Mouse (Mus musculus) forebrain, embryonic 11.5 days (tissue): ENCODE measurements around the gene Apof. TPM values are rescaled to one million over a fixed set of nuclear protein-coding genes. Genes with fewer than 3 reads are reported as not detected.

Source experiments
- ATAC-seq: fragments of 200-750 bp; cut with Nextera tagmentation; replicated peaks from 2 replicates; pipeline ENCODE4 v1.8.0; 2017; ENCODE audit warnings: moderate TSS enrichment; ENCODE audit not compliant: low FRiP score
- DNase-seq: peaks from one replicate; pipeline ENCODE4 v3.0.0-alpha.2; 2017; ENCODE audit warnings: low spot score
- H3K27ac ChIP-seq: fragments of 300-500 bp; sonication (generic); 2 replicates; pipeline ENCODE4 v1.5.1; 2014; ENCODE audit warnings: low read depth, low read length
- H3K27me3 ChIP-seq: fragments of 300-500 bp; sonication (generic); 2 replicates; pipeline ENCODE4 v1.6.1; 2014; ENCODE audit warnings: mild to moderate bottlenecking, low read length, mixed read lengths; ENCODE audit not compliant: control insufficient read depth, insufficient read depth
- H3K36me3 ChIP-seq: fragments of 300-500 bp; sonication (generic); 2 replicates; pipeline ENCODE4 v1.6.1; 2014; ENCODE audit warnings: mild to moderate bottlenecking, low read length, moderate library complexity, mixed read lengths; ENCODE audit not compliant: control insufficient read depth, insufficient read depth
- H3K4me1 ChIP-seq: fragments of 300-500 bp; sonication (generic); replicated peaks from 2 replicates; pipeline ENCODE4 v1.6.1; 2014; ENCODE audit warnings: low read length, mixed read lengths; ENCODE audit not compliant: control insufficient read depth, insufficient read depth
- H3K4me2 ChIP-seq: fragments of 300-500 bp; sonication (generic); 2 replicates; pipeline ENCODE4 v1.6.1; 2014; ENCODE audit warnings: low read depth, mild to moderate bottlenecking, low read length, moderate library complexity, mixed read lengths; ENCODE audit not compliant: severe bottlenecking
- H3K4me3 ChIP-seq: fragments of 300-500 bp; sonication (generic); 2 replicates; pipeline ENCODE4 v1.5.1; 2014; ENCODE audit warnings: low read depth, low read length
- H3K9ac ChIP-seq: fragments of 300-500 bp; sonication (generic); 2 replicates; pipeline ENCODE4 v1.6.1; 2014; ENCODE audit warnings: low read length
- H3K9me3 ChIP-seq: fragments of 300-500 bp; sonication (generic); 2 replicates; pipeline ENCODE4 v1.6.1; 2016; ENCODE audit warnings: low read length, mixed read lengths; ENCODE audit not compliant: control insufficient read depth
- WGBS: fragments of 180-500 bp; shearing (Covaris S2); extraction: QIAGEN DNeasy Blood & Tissue Kit; methylation state at CpG from one replicate; pipeline ENCODE4 v1.1.7; 2014; 5-methylcytosine and 5-hydroxymethylcytosine counted together
- polyA plus RNA-seq: library from polyadenylated mRNA; unstranded; fragments of >200 nt; fragmentation: Nextera tagmentation; extraction: Ambion mirVana; gene quantifications from 2 replicates; pipeline ENCODE4 v1.2.1, GENCODE M21; 2014

Gene Apof
- not detected in 2 replicates for polyA plus RNA-seq

DNA sequence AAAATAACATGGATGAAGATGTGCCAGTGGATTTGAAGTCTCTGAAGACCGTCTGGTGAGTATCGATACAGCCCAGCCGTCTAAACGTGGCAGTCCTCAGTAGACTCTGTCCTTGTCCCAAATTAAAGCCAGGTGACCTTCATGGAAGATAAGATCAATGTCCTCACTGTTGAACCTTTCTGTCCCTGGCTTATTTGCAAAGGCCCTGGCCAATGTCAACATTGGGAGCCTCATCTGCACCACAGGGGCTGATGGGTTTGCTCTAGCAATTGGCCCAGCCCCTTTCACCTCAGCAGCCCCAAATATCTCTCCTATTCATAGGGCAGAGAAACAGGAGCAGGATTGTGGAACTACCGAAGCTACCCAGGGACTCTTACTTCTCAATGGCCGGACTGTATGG lies at the start of gene Apof:
Gene Apof (plus strand): TSS at position 301 of the 400 bp plus-strand sequence.
- H3K9me3 ChIP-seq = no peaks in the 10 kb centered on the region
- no peaks in the 10 kb centered on the region for H3K27me3 ChIP-seq
- H3K27ac ChIP-seq = no peak within 1 kb of the TSS
- no peaks in the 10 kb centered on the region for H3K36me3 ChIP-seq
- no peaks in the 10 kb centered on the region for H3K4me1 ChIP-seq
- H3K4me3 ChIP-seq = no peak within 1 kb of the TSS
- DNase-seq = no peak
- no peak within 1 kb of the TSS for H3K4me2 ChIP-seq
- WGBS = 81% methylated on average over 6 of the region's 6 CpGs
- ATAC-seq = no peak
- H3K9ac ChIP-seq = no peak within 1 kb of the TSS

- Histone ChIP-seq H3K4me1 (peaks cover 2% of the 10 kb centered on the region; the same call in 1 of the 2 replicates), H3K36me3 (no peaks in the 10 kb centered on the region), H3K4me2 (no peak overlapping the region), H3K9me3 (no peaks in the 10 kb centered on the region), H3K27me3 (no peaks in the 10 kb centered on the region), H3K4me3 (no peak overlapping the region), H3K27ac (no peak overlapping the region), H3K9ac (no peak overlapping the region)
- ATAC-seq = no peak
- DNase-seq = no peak
- WGBS = 72% methylated on average over 16 of the region's 16 CpGs
Measured at GRCm38 (mm10) chr10:128221533-128222286, 46.8 kb upstream of the Apof start.

DNA sequence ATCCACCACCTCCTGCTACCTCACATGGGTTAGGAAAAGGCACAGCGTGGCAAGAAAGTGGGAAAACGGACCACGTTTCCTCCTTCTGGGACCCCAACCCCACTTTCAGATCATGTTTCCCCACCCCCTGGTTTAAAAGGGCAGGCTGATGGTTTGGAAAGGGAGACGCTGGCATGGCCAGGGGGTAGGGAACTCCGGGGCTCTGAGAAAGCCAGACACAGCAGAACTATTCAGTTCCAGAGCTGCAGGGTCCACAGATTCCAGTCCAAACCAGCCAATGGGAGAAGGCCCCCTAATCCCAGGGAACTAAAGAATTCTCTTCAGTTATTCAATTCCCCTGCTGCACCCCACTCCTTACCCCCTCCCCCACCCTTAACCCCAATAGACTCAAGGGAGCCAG lies 43.4 kb upstream of the Apof start:
- ATAC-seq = 0 out of 2 replicates have a peak, but pooled peaks have one; percentile 15
- no peak for DNase-seq
- H3K4me3 ChIP-seq = no peak overlapping the region
- H3K27me3 ChIP-seq = no peaks in the 10 kb centered on the region
- 29% methylated on average over 5 of the region's 5 CpGs for whole genome bisulfite sequencing
- no peak overlapping the region; the same call in 1 of the 2 replicates for H3K9ac ChIP-seq
- no peaks in the 10 kb centered on the region for H3K36me3 ChIP-seq
- H3K4me2 ChIP-seq = no peak overlapping the region
- no peak overlapping the region for H3K27ac ChIP-seq
- H3K9me3 ChIP-seq = no peaks in the 10 kb centered on the region
- peaks cover 2% of the 10 kb centered on the region; the same call in 1 of the 2 replicates for H3K4me1 ChIP-seq

DNA sequence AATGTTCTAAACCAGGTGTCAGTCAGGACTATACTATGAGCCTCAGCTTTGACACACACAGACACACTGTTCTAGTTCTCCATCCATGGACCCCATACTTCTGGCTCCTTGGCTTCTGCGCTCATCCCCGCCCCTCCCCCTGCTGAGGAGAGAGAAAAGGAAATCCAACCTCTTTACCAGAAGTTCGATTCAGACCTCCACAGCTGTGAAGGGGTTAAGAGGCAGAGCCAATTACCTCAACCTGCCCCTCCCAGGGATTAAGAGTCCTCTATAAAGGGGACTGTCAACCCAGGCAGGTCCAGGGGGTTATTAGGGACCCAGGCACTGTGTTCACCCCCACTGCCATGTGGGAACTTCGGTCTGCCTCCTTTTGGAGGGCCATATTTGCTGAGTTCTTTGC lies 42.9 kb upstream of the Apof start, which contains the start of gene Mip:
Gene Mip (plus strand): TSS at position 301 of the 400 bp plus-strand sequence.
- no peaks in the 10 kb centered on the region for H3K9me3 ChIP-seq
- WGBS = 28% methylated on average over 4 of the region's 4 CpGs
- ATAC-seq = 0 out of 2 replicates have a peak, but pooled peaks have one; percentile 49
- H3K4me3 ChIP-seq = no peak within 1 kb of the TSS
- H3K27me3 ChIP-seq = no peaks in the 10 kb centered on the region
- H3K27ac ChIP-seq = no peak within 1 kb of the TSS
- H3K4me2 ChIP-seq = no peak within 1 kb of the TSS
- H3K9ac ChIP-seq = no peak within 1 kb of the TSS; the same call in 1 of the 2 replicates
- no peaks in the 10 kb centered on the region for H3K36me3 ChIP-seq
- peaks cover 2% of the 10 kb centered on the region; the same call in 1 of the 2 replicates for H3K4me1 ChIP-seq
- DNase-seq = no peak

GRCm38 (mm10) chr10:128227592-128227991 lies 40.9 kb upstream of the Apof start:
- 86% methylated on average over 9 of the region's 9 CpGs for WGBS
- ATAC-seq (no peak), DNase-seq (no peak)
- Histone ChIP-seq H3K4me1 (peaks cover 6% of the 10 kb centered on the region; the same call in 1 of the 2 replicates), H3K9me3 (no peaks in the 10 kb centered on the region), H3K9ac (no peak overlapping the region), H3K4me3 (no peak overlapping the region), H3K27ac (no peak overlapping the region), H3K27me3 (no peaks in the 10 kb centered on the region), H3K36me3 (no peaks in the 10 kb centered on the region), H3K4me2 (no peak overlapping the region)

DNA sequence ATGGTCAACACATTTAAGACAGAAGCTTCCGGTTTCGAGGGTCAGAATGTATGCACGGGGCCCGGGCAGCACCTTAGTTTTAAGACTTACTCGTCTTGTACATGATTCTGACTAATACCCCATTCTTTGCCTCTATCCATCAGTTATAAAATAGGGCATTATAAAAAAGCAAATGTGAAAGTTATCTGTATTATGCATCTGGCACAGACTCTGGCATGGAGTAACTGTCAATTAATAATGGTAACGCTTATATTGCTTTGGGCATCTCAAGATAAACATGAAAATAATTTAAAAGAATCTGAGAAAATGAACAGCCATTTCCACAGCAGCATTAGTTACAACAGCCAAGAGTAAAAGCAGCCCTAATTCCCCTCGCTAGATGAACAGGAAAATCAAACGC lies 40.5 kb upstream of the Apof start:
- no peaks in the 10 kb centered on the region for H3K36me3 ChIP-seq
- no peak for ATAC-seq
- DNase-seq = no peak
- H3K4me1 ChIP-seq = peaks cover 9% of the 10 kb centered on the region
- H3K4me3 ChIP-seq = no peak overlapping the region
- H3K9me3 ChIP-seq = no peaks in the 10 kb centered on the region
- no peak overlapping the region for H3K27ac ChIP-seq
- 96% methylated on average over 8 of the region's 8 CpGs for WGBS
- H3K4me2 ChIP-seq = no peak overlapping the region
- no peaks in the 10 kb centered on the region for H3K27me3 ChIP-seq
- no peak overlapping the region for H3K9ac ChIP-seq

DNA sequence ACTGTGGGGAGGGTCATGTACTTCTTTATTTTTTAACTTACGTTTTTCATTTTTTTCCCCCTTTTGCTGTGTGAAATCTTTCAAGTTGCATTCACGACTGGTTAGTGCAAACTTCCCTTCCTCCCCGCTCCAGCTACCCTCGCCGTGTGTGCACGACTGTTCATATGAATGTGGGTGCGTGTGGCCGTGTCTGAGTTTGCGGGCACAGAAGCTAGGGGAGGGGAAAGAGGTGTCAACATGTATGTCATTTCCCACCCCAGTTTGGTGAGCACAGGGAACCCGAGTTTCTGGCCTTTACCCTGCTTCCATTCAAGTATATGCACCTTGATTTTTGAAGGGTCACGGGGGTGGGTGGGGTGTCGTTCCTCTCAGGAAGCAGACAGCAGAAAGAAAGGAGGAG lies 37.9 kb upstream of the Apof start:
- H3K9me3 ChIP-seq = no peaks in the 10 kb centered on the region
- no peak overlapping the region for H3K27ac ChIP-seq
- peaks cover 12% of the 10 kb centered on the region for H3K4me1 ChIP-seq
- ATAC-seq (no peak), DNase-seq (no peak)
- 82% methylated on average over 12 of the region's 12 CpGs for WGBS
- H3K9ac ChIP-seq = peak overlapping the region; percentile 91; the same call in 1 of the 2 replicates
- no peaks in the 10 kb centered on the region for H3K27me3 ChIP-seq
- H3K36me3 ChIP-seq = no peaks in the 10 kb centered on the region
- H3K4me3 ChIP-seq = no peak overlapping the region
- H3K4me2 ChIP-seq = no peak overlapping the region

- peak overlapping the region; percentile 96; the same call in 1 of the 2 replicates for H3K27ac ChIP-seq
- 22% methylated on average over 5 of the region's 5 CpGs for WGBS
- ATAC-seq = no peak
Measured at GRCm38 (mm10) chr10:128231146-128231545, 37.3 kb upstream of the Apof start.

More at GRCm38 (mm10) chr10:128231146-128231545, 37.3 kb upstream of the Apof start:
- no peaks in the 10 kb centered on the region for H3K27me3 ChIP-seq
- H3K4me3 ChIP-seq = peak overlapping the region; percentile 70
- no peak for DNase-seq
- peak overlapping the region; percentile 79 for H3K4me2 ChIP-seq
- H3K36me3 ChIP-seq = no peaks in the 10 kb centered on the region
- H3K9me3 ChIP-seq = no peaks in the 10 kb centered on the region
- H3K9ac ChIP-seq = peak overlapping the region; percentile 91
- H3K4me1 ChIP-seq = peaks cover 10% of the 10 kb centered on the region
